Mouse (Mus musculus): Measurements from ENCODE around the gene Mxd3.

The Mxd3 gene

DNA sequence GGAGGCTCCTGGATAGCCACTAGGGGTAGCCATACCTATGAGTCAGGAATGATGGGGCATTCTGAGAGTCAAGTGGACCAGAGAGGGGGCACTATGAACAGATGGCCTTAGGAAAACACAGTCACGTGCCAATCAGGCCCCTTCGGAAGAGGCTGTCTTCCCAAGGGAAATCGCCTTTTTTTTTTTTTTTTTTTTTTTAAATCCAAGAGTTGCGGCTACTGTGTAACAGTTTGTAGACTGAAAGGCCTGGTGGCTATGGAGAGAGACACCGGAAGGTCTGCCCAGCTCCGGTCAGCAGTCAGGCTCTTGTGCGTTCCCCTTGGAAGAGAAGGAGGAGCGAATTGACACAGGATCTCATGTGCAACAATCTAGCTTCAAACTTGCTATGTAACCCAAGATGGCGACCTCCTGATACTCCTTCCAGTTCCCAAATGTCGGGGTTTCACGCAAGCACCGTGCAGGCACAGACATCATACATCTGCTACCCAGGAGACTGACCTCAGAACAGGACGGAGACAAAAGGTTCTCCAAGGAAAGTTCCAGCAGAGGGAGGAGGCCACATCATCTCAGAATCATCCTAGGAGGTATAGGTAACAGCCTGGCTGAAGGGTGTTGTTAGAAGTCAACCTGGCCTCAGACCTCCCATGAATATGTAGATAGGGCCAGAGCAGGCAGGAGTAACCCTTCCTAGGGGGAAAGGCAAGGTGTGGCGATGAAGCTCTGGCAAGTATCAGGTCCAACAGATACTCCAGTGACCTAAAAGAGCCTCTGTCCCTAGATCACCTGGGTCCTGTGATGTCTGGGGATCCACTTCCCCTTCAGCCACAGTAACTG lies 1.2 kb upstream of the Mxd3 start:
- no peak for DNase-seq

DNA sequence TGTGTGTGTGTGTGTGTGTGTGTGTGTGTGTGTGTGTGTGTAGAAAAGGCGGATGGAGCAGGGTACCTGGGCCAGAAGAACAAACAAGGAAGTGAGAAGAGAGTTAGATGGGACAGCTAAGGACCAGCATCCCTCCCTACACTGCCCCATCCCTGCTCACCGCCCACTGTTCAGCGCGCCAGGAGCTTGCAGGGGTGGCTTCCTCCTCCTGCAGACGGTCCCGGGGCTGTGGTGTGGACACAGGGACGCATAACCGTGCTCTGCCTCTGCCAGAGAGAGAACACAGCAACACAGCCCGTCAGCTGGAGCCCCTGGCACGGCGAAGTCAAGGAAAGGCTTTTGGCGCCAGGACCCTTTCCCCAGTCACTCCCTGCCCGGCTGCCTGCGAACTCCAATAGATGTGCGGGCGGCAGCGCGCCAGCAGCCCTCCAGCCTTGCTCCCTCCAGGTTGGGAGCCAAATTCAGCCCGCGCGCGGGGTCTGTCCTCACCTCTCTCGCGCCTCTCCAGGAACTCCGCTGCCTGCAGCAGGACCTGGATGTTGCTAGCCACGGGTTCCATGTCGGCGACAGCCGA lies 427 bp downstream of the Mxd3 start:
- DNase-seq: peak; percentile 64 to 73

DNA sequence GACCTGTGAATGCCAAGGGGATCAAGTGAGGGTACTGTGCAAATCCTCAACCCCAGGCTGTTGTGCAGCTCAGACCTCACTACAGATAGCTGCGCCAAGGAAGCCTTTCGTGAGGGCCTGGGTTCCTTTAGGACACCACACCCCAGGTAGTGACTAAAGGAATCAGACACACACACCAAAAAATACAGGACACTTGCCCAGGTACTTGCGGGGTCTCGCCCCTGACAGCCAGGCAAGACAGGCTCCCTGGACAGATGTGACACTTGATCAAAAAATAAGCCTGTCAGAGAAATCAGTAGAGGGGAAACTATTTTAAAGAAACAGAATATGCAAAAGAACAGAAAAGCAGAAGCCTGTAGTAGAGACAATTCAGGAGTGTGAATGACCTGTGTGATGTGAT lies 982 bp downstream of the Mxd3 start:
- DNase-seq: no peak

DNA sequence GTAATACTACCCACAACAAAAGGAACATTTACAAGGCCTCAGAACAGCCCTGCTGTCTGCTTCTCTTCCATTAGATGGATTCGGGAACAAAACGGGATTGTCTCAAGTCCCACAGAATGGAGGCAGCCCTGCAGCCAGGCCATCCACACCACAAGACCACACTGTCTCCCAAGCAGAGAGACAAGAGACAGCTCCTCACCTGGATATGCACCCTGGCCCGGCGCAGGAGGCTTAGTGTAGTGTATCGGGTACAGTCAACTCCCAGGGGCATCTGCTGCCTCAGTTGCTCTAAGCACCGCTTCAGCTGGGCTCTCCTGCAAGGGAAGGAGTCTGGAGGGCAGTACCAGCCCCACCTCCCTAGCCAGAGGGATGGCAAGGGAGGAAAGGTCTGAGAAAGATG lies 1.5 kb downstream of the Mxd3 start:
- no peak for DNase-seq

DNA sequence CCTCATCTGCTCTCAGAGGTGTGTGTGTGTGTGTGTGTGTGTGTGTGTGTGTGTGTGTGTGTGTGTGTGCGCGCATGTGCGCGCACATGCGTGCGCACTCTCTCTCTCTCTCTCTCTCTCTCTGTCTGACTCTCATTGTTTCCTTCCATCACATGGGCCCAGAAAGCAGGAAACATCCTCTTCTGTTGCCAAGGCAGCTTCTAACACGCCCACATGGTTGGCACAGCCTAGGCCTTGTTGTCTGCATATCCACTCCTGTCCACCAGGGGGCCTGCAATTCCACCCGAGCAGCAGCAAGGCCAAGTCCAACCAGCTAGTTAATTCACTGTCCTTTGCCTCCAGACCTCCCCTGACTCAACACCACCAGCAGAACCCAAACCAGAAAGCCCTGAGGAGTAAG lies 2.0 kb downstream of the Mxd3 start:
- peak; percentile 91 to 92 for DNase-seq

DNA sequence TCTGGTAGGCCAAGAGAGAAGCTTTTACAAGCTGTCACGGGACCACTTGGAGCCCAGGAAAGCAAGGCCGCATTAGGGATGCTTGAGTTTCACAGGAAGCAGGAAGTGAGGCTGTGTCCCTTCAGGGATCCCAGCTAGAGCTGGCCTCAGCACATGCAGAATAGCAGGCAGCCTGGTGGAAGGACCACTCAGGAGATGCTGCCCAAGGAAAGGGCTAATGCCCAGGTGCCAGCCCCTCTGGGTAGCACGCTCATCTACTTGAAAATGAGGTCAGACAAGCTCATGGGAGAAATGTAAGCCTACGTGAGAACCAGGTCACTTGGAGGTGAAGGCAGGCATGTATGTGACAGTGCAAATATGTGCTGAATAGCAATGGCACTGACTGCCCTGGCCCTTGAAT lies 2.5 kb downstream of the Mxd3 start:
- DNase-seq: no peak

DNA sequence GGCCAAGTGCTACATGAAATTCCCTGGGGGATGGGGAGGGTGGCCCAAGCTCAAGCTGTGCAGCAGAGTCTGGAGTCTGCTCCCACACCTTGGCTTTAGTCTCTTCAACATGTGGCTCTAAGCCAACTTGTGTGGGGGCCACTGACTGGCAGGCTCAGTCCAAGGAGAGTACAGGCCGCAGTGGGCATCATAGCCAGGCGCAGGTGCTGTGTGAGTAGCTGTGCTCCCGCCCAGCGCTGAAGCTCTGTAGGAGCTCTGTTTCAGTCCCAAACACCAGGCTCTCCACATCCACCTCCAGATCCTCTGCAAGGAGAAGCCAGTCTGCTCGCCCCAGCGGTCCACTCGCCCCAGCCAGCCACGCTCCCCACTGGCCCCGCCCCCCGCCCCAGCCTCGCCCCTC lies 4.0 kb downstream of the Mxd3 start:
- DNase-seq: no peak

DNA sequence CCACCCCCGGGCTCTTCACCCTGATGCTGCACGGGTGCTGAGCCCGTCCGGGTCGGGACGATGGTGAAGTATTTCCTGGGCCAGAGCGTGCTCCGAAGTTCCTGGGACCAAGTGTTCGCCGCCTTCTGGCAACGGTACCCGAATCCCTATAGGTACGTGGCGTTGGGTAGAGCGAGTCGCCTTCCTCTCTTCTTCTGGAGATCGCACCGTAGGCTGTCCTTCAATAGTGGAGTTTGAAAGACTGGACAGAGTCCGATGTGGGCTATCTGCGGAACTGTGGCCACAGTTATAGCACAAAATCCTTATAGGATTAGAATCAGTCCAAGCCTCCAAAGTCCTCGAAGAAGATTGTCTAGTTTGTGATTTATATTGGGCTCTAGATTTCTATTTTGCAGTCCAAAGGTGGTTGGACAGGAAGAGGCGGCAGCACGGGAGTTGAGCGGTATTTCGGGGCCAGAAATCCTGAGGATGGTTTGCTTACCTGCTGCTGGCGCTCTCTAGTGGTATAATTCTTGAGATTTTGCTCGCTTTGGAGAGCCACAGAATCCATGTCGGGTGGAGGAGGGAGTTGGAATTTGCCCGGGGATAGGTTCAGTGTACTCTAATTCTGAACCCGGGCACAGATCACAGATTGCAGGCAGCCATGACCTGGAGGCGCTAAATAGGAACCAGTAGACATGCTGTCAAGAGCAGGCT lies 7.3 kb downstream of the Mxd3 start:
- DNase-seq: peak; percentile 58 to 61

DNA sequence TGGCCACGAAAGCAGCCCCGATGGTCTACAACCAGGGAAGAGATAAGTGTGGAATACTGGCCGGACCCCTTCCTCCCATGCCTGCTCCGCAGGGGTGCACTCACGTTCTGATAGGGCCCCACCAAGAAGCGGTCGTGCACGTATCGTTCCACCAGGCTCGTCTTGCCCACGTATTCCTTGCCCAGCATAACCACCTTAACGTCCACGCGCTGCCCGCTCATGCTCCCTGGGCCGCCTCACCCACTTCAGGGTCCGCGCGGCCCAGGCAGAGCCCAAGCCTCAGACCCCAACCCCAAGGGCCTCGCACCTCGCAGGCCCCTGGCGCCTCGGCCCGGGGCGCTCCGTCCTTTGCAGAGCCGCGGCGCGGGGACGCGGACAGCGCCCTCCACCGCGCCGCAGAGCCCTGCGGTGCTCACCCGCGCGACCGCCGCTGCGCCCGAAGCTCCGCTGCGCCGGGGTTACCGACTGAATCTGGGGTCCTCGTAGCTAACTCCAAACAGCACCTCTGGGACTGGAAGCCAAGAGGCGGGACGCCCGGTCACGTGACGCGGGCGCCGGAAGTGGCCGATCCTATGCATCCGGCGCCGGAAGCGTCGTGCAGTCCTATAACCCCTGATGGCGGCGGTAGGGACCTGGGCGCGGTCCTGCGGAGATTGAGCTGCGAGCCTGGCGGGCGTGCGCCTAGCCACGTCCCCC lies 8.0 kb downstream of the Mxd3 start, which contains the start of gene Rab24:
Gene Rab24, minus strand, starts transcription at position 513 of the 696 bp plus-strand sequence.
- DNase-seq: peak; percentile 93 to 94

DNA sequence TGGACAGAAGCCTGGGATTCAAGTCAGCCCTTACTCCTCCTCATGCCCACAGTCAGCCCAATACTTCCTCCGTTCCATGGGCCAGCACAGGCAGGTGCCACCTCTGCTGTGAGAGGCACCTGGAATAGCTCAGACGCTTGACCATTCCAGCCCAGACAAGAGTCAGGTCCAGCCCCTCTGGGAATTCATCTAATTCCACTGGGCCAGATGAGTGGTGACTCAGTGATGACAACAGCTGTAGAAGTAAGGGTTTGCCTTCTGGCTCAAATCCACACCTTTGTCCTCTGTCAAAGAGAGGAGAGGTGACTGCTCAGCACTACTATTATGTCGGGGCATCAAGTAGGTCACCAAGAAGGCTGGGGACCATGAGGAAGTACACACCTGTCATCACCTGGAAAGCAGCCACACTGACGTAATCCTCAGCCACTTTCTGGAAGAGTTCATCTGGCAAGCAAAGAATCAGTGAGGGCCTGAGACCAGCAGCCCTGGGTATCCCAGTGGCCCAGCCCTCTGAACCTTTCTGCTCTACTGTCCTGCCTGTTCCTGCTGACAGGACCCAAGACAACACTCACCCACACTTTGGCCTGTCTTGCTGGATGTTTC lies 9.6 kb downstream of the Mxd3 start, which contains the start of gene Prelid1:
Gene Prelid1, plus strand, starts transcription at position 570 of the 603 bp plus-strand sequence.
- peak; percentile 37 to 58 for DNase-seq

DNA sequence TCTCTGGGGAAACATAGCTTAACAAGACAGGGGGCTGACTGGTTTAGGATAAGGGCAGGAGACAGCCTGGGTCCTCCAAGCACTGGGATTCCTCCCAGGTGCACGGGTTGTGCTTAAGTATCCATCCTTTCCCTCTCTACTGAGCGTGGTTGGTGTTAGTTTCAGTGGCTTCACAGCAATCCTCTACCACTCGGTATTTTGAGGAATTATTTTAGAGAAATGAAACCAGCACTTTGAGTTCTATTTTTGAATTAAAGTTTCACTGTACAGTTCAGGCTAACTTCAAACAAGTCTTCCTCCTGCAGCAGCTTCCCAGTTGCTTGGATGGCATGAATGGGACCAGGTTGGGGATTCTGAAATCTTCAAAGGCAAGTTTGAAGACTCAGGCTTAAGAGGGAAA lies 11.3 kb downstream of the Mxd3 start:
- DNase-seq: no peak

DNA sequence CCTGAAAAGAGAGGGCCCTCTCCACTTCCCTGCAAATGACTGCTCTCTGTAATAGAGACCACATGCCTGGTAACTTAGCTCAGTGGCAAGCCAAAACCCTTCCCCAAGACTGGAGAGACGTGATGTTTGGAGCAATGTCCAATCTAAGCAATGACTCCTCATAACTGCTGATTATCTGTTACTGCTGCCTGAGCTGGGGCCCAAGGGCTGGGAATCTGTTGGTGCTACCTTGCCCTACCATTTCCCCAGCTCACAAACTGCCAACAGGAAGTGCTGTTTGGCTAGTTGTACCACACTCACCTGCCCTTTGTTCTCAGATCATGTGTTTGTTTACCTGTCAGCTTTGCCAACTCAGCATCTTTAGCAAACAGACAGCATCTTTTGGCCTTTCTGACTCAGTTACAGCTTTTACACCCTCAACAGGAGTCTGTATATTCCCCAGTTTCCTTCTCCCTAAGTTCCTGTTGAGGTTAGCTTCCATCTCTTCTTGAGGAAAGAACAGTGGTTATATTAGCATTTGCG lies 14.7 kb downstream of the Mxd3 start:
- no peak for DNase-seq

DNA sequence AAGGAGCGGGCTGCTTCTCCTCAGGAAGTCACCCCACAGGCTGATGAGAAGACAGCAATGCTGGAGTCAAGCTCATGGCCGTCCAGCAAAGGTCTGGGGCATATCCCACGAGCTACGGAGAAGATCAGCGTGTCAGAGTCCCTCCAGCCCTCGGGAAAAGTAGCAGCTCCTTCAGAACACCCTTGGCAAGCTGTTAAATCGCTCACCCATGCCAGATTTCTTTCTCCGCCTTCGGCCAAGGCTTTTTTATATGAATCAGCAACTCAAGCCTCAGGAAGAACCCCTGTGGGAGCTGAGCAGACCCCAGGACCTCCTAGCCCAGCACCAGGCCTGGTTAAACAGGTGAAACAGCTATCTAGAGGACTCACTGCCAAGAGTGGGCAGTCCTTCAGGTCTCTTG lies 16.6 kb downstream of the Mxd3 start:
- DNase-seq: no peak

DNA sequence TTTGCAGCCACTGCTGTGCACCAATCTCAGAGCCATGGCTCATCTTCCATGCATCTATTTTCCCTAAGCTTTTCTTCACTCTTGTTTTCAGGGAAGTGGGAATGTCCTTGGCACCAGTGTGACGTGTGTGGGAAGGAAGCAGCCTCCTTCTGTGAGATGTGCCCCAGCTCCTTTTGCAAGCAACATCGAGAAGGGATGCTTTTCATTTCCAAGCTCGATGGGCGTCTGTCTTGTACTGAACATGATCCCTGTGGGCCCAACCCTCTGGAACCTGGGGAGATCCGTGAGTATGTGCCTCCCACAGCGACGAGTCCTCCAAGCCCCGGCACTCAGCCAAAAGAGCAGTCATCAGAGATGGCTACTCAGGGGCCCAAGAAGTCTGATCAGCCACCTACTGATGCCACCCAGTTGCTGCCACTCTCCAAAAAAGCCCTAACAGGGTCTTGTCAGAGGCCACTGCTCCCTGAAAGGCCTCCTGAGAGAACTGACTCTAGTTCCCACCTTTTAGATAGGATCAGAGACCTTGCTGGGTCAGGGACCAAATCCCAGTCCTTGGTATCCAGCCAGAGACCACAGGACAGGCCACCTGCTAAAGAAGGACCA lies 17.5 kb downstream of the Mxd3 start:
- no peak for DNase-seq

DNA sequence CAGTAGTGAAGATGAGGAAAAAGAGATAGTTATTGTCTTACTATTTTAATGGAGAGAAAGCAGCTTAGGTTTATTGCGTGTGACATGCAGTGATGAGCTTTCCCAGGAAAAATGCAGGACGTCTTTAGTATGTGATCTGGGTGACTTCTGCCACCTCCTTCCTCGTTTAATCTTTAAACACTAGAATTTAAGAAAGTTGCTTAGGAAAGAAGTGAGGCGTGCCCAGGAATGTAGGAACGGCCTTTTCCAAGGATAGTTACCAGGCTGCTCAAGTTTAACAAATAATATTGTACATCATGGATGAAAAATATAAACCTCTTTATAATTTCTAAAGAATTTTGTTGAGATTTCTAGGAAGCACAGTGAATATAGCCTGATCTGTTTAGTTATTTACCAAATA lies 28.7 kb downstream of the Mxd3 start:
- DNase-seq: no peak

DNA sequence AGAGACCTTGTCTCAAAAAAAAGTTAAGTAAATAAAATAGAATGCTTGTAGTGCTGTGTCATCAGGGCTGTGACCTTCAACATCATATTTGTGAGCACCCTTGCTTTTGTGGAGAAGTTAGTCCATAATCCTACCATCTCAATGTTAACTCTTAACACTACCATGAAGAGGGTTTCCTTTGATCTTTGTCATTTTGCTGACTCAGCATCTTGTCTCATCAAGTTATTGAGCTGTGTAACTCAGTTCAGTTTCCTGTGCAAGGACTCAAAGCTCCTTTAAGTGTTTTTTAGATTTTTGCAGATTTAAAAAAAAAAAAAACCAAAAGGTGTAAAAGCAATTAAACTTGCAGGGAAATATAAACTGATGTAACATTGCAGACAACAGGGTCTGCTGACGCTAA lies 32.9 kb downstream of the Mxd3 start:
- no peak for DNase-seq

DNA sequence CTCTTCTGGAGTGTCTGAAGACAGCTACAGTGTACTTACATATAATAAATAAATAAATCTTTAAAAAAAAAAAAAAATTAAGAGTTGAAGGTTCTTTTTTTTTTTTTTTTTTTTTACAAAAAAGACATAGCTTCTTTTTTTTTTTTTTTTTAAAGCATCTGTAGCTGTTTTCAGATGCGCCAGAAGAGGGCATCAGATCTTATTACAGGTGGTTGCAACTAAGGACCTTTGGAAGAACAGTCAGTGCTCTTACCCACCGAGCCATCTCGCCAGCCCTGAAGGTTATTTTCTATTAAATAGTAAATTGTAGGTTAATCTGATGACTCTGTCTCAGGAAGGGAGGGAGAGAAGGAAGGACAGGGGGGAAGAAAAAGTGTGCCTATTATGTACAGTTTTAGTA lies 40.8 kb downstream of the Mxd3 start:
- DNase-seq: peak in 1 of 2 experiments; percentile 9

DNA sequence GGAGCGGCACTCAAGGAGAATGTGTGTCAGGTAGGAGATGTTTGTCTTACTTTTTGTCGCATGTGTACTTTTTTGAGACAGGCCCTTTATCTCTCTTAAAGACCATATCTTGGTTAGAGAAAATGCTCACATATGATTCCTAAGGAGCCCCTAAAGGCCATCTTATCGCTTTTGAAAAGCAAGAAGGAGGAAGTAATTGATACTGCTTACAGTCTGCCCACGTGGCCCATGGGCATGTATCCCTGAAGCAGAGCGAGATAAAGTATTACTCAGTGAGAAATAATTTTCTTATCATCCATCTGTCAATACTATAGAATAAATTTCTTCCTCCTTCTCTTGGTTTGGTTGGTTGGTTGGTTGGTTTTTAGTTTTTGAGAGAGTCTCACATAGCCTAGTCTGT lies 52.0 kb downstream of the Mxd3 start:
- DNase-seq: no peak

DNA sequence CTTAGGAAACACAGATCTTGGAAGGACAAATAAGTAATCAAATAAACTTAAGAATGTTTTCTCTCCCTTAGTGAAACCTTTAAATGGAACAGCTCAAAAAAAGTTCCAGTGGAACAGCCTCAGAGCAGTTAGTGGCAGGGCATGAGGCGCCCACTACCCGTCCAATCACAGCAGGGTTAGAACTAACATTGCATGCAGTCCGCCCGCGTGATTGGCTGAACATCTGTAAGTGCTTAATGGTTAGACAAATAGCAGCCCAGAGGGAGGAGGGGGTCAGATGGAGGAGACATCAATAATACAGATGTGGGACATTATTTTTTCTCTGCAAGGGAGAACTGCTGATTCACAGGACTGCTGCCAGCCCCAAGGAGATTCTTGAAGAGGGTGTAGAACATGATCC lies 52.4 kb downstream of the Mxd3 start:
- no peak for DNase-seq

Data from cerebellum, postnatal 14 days (tissue).